Mouse (Mus musculus) G1E (cell line): ENCODE data around the gene Lrrc26.

Experiments
- CTCF ChIP-seq: IDR thresholded peaks from 2 replicates; pipeline ENCODE4 v1.5.1; 2012; ENCODE audit warnings: low read depth, low read length, inconsistent platforms, mixed read lengths
- GATA1 ChIP-seq: IDR thresholded peaks from 2 replicates; pipeline ENCODE4 v1.6.1; 2012; ENCODE audit warnings: borderline replicate concordance, low read length, inconsistent platforms, mixed read lengths
- TAL1 ChIP-seq: conservative IDR thresholded peaks from 2 replicates; pipeline ENCODE4 v1.6.1; 2012; ENCODE audit warnings: low read depth, low read length, inconsistent platforms, mixed read lengths

GRCm38 (mm10) chr2:25242101-25242506, 47.6 kb upstream of the Lrrc26 start, which contains the start of the genes Rnf208 and Cysrt1:
- TF ChIP-seq CTCF (no peak), GATA1 (no peak), TAL1 (no peak)
